Mouse (Mus musculus): ENCODE results near the gene Ptpro.

DNA sequence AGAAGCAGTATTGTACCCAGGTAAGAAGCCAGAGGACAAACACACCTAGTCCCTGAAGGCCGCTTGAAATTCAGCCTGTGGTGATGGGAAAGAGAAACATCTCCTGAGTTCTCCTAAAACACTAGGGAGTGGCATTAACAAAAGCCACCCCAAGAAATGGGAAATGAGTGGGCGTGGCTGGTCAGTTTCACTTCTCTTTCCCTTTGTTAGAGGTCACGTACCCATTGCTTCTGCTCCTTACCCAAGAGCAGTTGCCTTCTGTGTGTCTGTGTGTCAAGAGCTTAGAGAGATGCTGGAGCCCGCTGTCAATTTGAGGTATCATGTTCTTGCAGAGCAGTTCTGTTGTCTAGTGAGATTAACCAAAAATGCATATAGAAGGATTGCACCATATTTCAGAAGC is 134.2 kb downstream of the Ptpro start:
- TF ChIP-seq POLR2A (IDR thresholded peaks at IDR 0.05; ENCODE audit: low read depth, low read length) = no peak
- TF ChIP-seq CTCF (IDR thresholded peaks at IDR 0.05; ENCODE audit: borderline replicate concordance, insufficient read depth, low read length) = no peak

Measured in embryonic fibroblast, embryonic 13.5 days (primary cell).